Mouse (Mus musculus) adipocyte (in vitro differentiated cells): ENCODE results near the gene Col6a2.

Experiments used
- DNase-seq: peaks from one replicate; pipeline ENCODE4 v3.0.0-alpha.2; 2016; ENCODE audit warnings: low spot score

Col6a2 gene

DNA sequence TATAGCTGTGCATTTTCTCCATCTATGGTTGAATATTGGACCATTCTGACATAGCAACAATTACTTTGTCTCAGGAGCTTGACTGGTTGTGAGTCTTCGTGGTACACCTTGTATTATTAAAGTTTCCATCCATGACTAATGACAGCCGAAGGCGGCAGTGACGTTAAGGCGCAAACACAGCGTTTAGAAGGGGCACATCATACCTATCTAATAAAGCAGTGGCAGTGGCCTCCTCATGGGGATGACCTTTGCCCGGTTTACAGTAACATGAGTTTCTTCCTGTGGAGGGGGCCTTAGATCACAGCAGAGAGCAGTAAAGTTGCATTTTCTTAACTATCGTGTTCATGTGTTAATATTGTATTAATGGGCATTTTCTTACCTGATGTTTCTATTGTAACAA lies 75.2 kb downstream of the Col6a2 start:
- no peak for DNase-seq

DNA sequence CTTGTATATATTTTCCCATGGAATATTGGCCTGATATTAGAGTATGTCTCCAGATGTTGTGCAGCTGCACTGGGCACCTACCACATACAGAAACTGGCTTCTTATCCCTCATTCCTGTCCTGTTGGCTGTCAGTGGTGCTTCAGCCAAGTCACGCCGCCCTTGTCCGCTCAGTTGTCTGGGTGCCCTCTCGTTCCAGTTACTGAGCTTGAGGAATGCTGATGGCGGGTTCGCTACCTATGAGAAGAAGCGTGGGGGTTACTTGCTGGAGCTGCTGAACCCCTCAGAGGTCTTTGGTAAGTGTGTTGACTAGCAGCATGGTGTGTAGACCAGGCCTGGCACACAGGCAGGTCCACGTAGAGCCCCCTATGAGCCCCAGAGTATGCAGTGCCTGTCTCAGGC lies 76.9 kb downstream of the Col6a2 start:
- no peak for DNase-seq
